27 mouse cellular contexts compared by ENCODE assay signal in genomic region chr9:112828602-112829001, GRCm38 (mm10).
DNase-seq lines count a peak whose midpoint lies in the region; ATAC-seq and TF ChIP-seq lines count a peak whose summit lies in the region.
"Had no signal": no experiment of that assay in that cellular context is flagged by ENCODE, and none has a peak within 500 bp of the region (broad histone marks: within the 10 kb centered on the region; RNA-seq: fewer than 3 reads in every experiment).

No protein-coding gene starts in this region.

- no peak overlapping the region for H3K27ac ChIP-seq in kidney, postnatal 0 days
- H3K27ac ChIP-seq in kidney, adult 2 months (ENCODE audit: insufficient read depth, low read depth, low read length) = no peak overlapping the region
- peak overlapping the region; percentile 50; the same call in 1 of the 2 replicates for H3K27ac ChIP-seq in cortical plate, adult 2 months (ENCODE audit: insufficient read depth, low read length)
- H3K27ac ChIP-seq in hindbrain, embryonic 12.5 days = no peak overlapping the region
- H3K27ac ChIP-seq in intestine, postnatal 0 days (ENCODE audit: low read depth, low read length) = no peak overlapping the region
- H3K27ac ChIP-seq: hindbrain, embryonic 13.5 days; limb, embryonic 13.5 days; liver, embryonic 14.5 days; midbrain, embryonic 13.5 days; neural tube, embryonic 12.5 days; stomach, embryonic 15.5 days had no signal

- ATAC-seq in kidney, postnatal 0 days (replicated peaks; ENCODE audit: low FRiP score, low read depth) = no peak
- ATAC-seq in hindbrain, embryonic 12.5 days (ENCODE audit: low FRiP score) = no peak
- ATAC-seq in intestine, postnatal 0 days = no peak
- ATAC-seq: forebrain, embryonic 14.5 days; midbrain, embryonic 13.5 days had no signal

- no peak overlapping the region for H3K4me3 ChIP-seq in kidney, postnatal 0 days (replicated peaks; ENCODE audit: low read depth, low read length)
- no peak overlapping the region for H3K4me3 ChIP-seq in kidney, adult 2 months (ENCODE audit: insufficient read depth, low read depth, low read length)
- H3K4me3 ChIP-seq in C2C12 (ENCODE audit: insufficient read depth, poor library complexity, severe bottlenecking) = no peak overlapping the region
- H3K4me3 ChIP-seq in cortical plate, adult 2 months (ENCODE audit: insufficient read depth, low read length) = no peak overlapping the region
- no peak overlapping the region for H3K4me3 ChIP-seq in hindbrain, embryonic 12.5 days
- H3K4me3 ChIP-seq in intestine, postnatal 0 days (ENCODE audit: low read depth, low read length) = no peak overlapping the region
- H3K4me3 ChIP-seq: hindbrain, embryonic 13.5 days; limb, embryonic 13.5 days; midbrain, embryonic 13.5 days; neural tube, embryonic 12.5 days; stomach, embryonic 15.5 days had no signal

- H3K9me3 ChIP-seq in kidney, postnatal 0 days (replicated peaks; ENCODE audit: low read length) = no peaks in the 10 kb centered on the region
- H3K9me3 ChIP-seq in hindbrain, embryonic 12.5 days (replicated peaks) = no peaks in the 10 kb centered on the region
- H3K9me3 ChIP-seq in intestine, postnatal 0 days (ENCODE audit: control insufficient read depth) = no peaks in the 10 kb centered on the region
- H3K9me3 ChIP-seq: hindbrain, embryonic 13.5 days; limb, embryonic 13.5 days; midbrain, embryonic 13.5 days; neural tube, embryonic 12.5 days; stomach, embryonic 15.5 days had no signal

- H3K79me3 ChIP-seq in C2C12 (ENCODE audit: low read depth) = no peaks in the 10 kb centered on the region

- H3K79me2 ChIP-seq in C2C12 (ENCODE audit: control insufficient read depth, insufficient read depth) = no peaks in the 10 kb centered on the region

- H3K27me3 ChIP-seq in kidney, postnatal 0 days (ENCODE audit: insufficient read depth, low read length) = no peaks in the 10 kb centered on the region
- H3K27me3 ChIP-seq in kidney, adult 2 months (replicated peaks; ENCODE audit: control insufficient read depth, insufficient read depth, low read length) = no peaks in the 10 kb centered on the region; the same call in 1 of the 2 replicates
- H3K27me3 ChIP-seq in C2C12 (ENCODE audit: control insufficient read depth, insufficient read depth, insufficient read length) = no peaks in the 10 kb centered on the region
- H3K27me3 ChIP-seq in hindbrain, embryonic 12.5 days = no peaks in the 10 kb centered on the region
- no peaks in the 10 kb centered on the region for H3K27me3 ChIP-seq in intestine, postnatal 0 days (replicated peaks; ENCODE audit: control insufficient read depth, insufficient read depth, low read length)
- H3K27me3 ChIP-seq: hindbrain, embryonic 13.5 days; limb, embryonic 13.5 days; midbrain, embryonic 13.5 days; neural tube, embryonic 12.5 days; stomach, embryonic 15.5 days had no signal

- peak; percentile 3 for DNase-seq in kidney, postnatal 0 days (ENCODE audit: low spot score)
- no peak for DNase-seq in kidney, adult 2 months
- DNase-seq in adrenal gland, adult 8-10 months = peak; percentile 37
- no peak for DNase-seq in cerebellum, postnatal 25 days
- DNase-seq: B cell, adult 2 months; cerebellum, adult 18-20 months; cerebellum, postnatal 14 days; embryo, embryonic 11 days; gastrocnemius, postnatal 14 days; heart, adult 18-20 months; kidney, adult 8-10 months; kidney, postnatal 14 days; lung, embryonic 14.5 days; retina, postnatal 1 day; right cerebral cortex, postnatal 4 days; thymus, postnatal 25 days had no signal

- H3K9ac ChIP-seq in kidney, postnatal 0 days (ENCODE audit: low read depth, low read length) = no peak overlapping the region
- H3K9ac ChIP-seq in hindbrain, embryonic 12.5 days = no peak overlapping the region
- no peak overlapping the region for H3K9ac ChIP-seq in intestine, postnatal 0 days (ENCODE audit: low read depth, low read length)
- H3K9ac ChIP-seq: hindbrain, embryonic 13.5 days; limb, embryonic 13.5 days; liver, embryonic 14.5 days; lung, embryonic 14.5 days; midbrain, embryonic 13.5 days; neural tube, embryonic 12.5 days; stomach, embryonic 15.5 days had no signal

- H3K4me1 ChIP-seq in kidney, postnatal 0 days (replicated peaks; ENCODE audit: insufficient read depth, low read length) = no peaks in the 10 kb centered on the region
- no peaks in the 10 kb centered on the region for H3K4me1 ChIP-seq in kidney, adult 2 months (ENCODE audit: control insufficient read depth, insufficient read depth, low read length)
- H3K4me1 ChIP-seq in cortical plate, adult 2 months (ENCODE audit: control insufficient read depth, insufficient read depth, low read length) = peaks cover 8% of the 10 kb centered on the region
- no peaks in the 10 kb centered on the region for H3K4me1 ChIP-seq in hindbrain, embryonic 12.5 days
- no peaks in the 10 kb centered on the region for H3K4me1 ChIP-seq in intestine, postnatal 0 days (replicated peaks; ENCODE audit: control insufficient read depth, insufficient read depth, low read length)
- H3K4me1 ChIP-seq: hindbrain, embryonic 13.5 days; midbrain, embryonic 13.5 days; neural tube, embryonic 12.5 days; stomach, embryonic 15.5 days had no signal

- WGBS in kidney, postnatal 0 days = 45% methylated on average over 4 of the region's 4 CpGs
- 47% methylated on average over 4 of the region's 4 CpGs for WGBS in kidney, adult 2 months
- 84% methylated on average over 4 of the region's 4 CpGs for WGBS in hindbrain, embryonic 12.5 days
- WGBS in intestine, postnatal 0 days = 58% methylated on average over 4 of the region's 4 CpGs

- no peak for TF ChIP-seq POLR2A in kidney, adult 2 months (IDR thresholded peaks at IDR 0.05; ENCODE audit: low read depth, low read length)
- no peak for TF ChIP-seq POLR2A in cortical plate, adult 2 months (IDR thresholded peaks at IDR 0.05; ENCODE audit: extremely low read depth, insufficient read depth, low read length)

- no peak for TF ChIP-seq CTCF in kidney, postnatal 0 days (IDR thresholded peaks at IDR 0.05; ENCODE audit: low read depth)
- TF ChIP-seq CTCF in kidney, adult 2 months (conservative IDR thresholded peaks at IDR 0.05; ENCODE audit: insufficient read depth, insufficient read length, low read depth, low read length) = no peak
- TF ChIP-seq CTCF in C2C12 (IDR thresholded peaks at IDR 0.05; ENCODE audit: control insufficient read depth, insufficient read depth, insufficient read length) = no peak
- TF ChIP-seq CTCF in cortical plate, adult 2 months (IDR thresholded peaks at IDR 0.05; ENCODE audit: extremely low read depth, insufficient read depth, low read length) = no peak
- TF ChIP-seq CTCF in intestine, postnatal 0 days (IDR thresholded peaks at IDR 0.05; ENCODE audit: low read depth) = no peak

- no peak overlapping the region for H3K4me2 ChIP-seq in kidney, postnatal 0 days (ENCODE audit: low read length)
- H3K4me2 ChIP-seq in hindbrain, embryonic 12.5 days (replicated peaks) = no peak overlapping the region
- H3K4me2 ChIP-seq in intestine, postnatal 0 days (replicated peaks; ENCODE audit: low read depth) = no peak overlapping the region
- H3K4me2 ChIP-seq: hindbrain, embryonic 13.5 days; limb, embryonic 13.5 days; lung, embryonic 14.5 days; midbrain, embryonic 13.5 days; neural tube, embryonic 12.5 days; stomach, embryonic 15.5 days had no signal

- H3ac ChIP-seq in C2C12 (ENCODE audit: control insufficient read depth, insufficient read length, low read depth) = no peak overlapping the region

- no peaks in the 10 kb centered on the region for H3K36me3 ChIP-seq in kidney, postnatal 0 days (ENCODE audit: insufficient read depth, low read length)
- no peaks in the 10 kb centered on the region for H3K36me3 ChIP-seq in kidney, adult 2 months (ENCODE audit: control insufficient read depth, insufficient read depth, low read length)
- H3K36me3 ChIP-seq in C2C12 (ENCODE audit: control insufficient read depth, insufficient read depth) = no peaks in the 10 kb centered on the region
- no peaks in the 10 kb centered on the region for H3K36me3 ChIP-seq in hindbrain, embryonic 12.5 days
- H3K36me3 ChIP-seq in intestine, postnatal 0 days (ENCODE audit: control insufficient read depth, insufficient read depth) = no peaks in the 10 kb centered on the region
- H3K36me3 ChIP-seq: hindbrain, embryonic 13.5 days; limb, embryonic 13.5 days; midbrain, embryonic 13.5 days; neural tube, embryonic 12.5 days; stomach, embryonic 15.5 days had no signal

TF ChIP-seq in C2C12, 6 proteins besides CTCF, POLR2A, EP300 and RAD21:
- TF ChIP-seq MAX (IDR thresholded peaks at IDR 0.05) (no peak), MYOD1 (IDR thresholded peaks at IDR 0.05; ENCODE audit: control insufficient read depth, insufficient read length, low read depth) (peak; percentile 73)

Comparison
In these comparisons a context has a peak if more than half of its experiments do, and no peak if none do; other contexts are left out.
1. DNase-seq: peak in kidney, postnatal 0 days (single experiment) and adrenal gland, adult 8-10 months (single experiment); none in kidney, adult 2 months (single experiment) and cerebellum, postnatal 25 days (0 of 2).